Mouse (Mus musculus): ENCODE measurements around the gene Tmc3.
A peak's percentile ranks its signal among the peaks of the same experiment; 100 is the strongest.

The Tmc3 gene

DNA sequence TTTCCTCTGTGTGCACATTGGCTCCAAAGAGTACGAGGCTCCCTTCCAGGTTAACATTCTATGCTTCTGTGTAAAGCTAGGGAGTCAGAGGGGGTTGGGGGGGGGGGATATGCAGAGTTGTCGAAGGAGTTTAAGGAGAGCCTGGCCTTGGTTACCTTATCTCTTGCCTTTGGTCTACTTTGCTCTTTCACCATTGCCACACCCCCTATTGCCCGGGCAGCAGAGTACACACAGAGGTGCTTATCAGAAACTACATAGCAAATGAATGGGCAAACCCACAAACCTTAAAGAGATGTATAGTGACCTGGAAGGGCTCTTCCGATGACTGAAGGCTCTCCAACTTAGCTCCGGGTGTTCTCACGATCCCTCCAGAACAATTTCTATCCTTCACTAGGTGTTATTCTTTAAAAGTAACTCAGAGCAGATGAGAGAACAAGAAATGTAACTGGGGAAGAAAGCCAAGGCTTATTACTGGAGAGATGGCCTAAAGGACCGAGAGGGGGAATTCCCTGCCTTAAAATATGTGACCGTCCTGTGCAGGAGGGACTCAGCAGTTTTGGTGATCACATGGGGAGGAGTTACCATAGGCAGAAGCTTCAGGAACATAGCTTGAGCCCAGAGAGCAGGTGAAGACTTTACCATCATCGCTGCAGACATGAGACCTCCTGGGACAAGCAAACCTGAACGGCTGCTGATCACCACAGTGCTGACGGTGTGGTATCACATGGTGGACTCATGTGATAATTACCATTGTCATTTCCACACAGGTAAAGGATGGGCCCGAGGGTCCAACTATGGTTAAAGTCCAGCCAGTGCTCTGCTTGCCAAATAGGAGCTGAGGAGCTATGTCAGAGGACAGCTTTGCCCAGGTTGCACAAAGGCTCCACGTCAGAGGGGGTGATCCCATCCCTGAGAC lies 14.5 kb downstream of the Tmc3 start:
- peak in 1 of 2 experiments; percentile 45 for DNase-seq (ENCODE audit: low spot score in 2 of 2)

DNA sequence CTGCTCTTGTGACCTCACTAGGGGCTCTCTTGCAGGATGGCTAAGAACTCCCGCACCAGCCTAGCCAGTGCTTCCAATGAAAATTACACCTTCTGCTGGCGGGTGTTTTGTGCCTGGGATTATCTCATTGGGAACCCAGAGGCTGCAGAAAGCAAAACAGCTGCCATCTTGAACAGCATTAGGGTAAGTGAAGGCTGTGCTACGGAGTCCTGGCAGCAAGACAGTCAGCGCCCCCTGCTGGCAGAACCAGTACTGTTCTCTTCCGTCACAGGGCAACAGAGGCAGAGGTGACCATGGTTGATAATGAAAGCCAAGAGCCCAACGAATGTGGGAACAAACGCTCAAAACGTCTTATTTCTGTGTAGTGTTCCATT lies 15.2 kb downstream of the Tmc3 start:
- peak in 1 of 2 experiments; percentile 15 for DNase-seq (ENCODE audit: low spot score in 2 of 2)

DNA sequence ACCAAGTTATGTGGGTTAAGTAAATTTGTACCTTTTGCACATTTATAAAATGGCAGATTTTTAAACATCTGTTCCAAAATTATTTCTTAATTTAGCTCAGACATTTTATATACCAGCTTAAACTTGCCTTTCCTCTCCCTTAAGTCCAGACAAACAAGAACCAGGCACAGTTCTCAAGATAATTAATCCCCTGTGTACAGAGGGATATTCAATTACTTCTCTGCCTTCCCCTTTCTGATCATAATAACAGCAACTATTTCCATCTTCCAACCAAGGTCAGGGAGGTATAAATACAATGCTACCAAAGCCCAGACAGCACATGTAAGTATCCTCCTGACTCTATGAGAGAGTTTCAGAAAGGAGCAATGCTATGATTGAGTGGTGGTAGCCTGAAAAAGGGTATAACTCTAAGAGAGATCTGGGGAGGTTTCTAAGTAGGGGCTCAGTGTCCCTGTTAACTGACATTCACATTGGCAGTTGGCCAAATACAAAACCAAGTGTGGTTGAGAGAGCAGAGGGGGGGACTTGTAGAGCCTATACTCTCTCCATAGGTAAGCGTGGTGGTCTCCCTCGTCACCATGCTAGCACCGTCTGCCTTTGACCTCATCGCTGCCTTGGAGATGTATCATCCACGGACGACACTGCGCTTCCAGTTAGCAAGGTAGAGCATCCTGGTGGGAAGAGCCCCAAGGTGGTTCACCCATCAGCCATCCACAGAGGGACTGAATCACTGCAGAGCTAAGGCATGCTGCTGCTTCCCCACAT lies 19.6 kb downstream of the Tmc3 start:
- DNase-seq (ENCODE audit: low spot score in 2 of 2), result no peak

DNA sequence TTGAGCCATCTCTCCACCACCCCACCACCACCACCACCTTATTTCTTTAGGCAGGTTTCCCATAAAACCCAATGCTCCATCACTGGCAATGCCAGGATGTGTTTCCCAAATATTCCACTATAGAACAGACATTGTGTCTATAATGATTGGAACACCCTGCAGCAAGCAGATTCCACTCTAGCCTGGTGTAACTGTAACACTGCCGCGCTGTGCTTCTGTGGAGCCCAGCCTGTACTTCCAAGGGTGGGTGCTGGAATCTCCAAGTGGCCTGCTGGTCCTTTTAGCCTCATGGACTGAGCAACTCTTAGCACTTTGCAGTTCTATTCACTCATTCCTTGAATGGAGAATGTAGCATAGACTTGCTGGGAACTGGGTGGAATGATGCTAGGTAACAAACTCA lies 22.1 kb downstream of the Tmc3 start:
- DNase-seq (ENCODE audit: low spot score in 2 of 2), result no peak

DNA sequence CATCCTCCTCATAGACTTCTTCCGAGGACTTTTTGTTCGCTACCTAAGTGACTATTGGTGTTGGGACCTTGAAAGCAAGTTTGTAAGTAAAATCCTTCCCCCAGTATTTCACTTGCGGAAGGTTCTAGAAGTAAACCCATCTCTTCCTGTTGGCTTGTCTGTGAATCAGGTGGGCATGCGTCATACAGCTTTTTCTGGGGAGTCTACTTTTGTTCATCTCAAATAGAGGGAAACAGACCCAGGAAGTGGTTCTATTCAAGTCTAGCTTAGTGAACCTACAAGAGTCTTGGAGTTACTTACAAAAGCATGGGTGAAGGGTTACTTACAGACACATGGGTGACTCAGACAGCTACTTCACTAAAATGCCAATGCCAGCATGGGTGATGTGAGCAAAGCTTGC lies 25.2 kb downstream of the Tmc3 start:
- DNase-seq (ENCODE audit: low spot score in 2 of 2), result no peak

DNA sequence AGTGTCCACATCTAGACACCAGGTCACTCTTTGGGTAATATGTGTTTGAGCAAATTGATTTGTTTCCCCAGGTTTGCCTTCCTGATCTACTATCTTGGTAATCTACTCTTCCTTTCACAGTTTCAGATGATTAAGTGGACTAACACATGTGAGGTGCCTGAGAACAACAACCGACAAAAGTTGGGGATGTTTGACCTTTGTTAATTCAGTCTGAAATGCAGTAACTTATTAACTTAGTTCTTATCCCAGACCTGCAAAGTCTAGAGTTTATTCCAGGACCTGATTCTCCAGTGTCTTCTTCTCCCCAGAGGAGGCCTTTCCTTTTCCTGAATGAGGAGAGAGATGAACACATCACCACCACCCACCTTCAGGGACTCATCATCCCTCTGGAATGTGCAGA lies 27.2 kb downstream of the Tmc3 start:
- no peak for DNase-seq (ENCODE audit: low spot score in 2 of 2)

DNA sequence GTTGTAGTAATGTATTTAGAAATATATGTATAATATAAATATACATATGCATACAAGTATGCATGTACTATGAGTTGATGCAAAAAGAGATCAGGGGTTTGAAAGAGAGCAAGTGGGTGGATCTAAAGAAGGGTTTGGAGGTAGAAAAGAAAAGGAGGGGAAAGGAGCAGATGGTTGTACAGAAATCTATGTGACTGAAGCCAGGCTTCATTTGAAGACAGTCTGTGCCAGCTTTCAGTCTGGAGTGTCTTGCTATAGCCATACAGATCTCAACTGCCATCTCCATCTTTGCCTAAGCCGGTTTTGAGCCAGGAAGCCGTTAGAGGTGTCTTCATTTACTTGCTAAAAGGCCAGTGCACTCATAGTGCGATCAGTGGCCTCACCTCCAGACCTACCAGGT lies 30.5 kb downstream of the Tmc3 start:
- DNase-seq (ENCODE audit: low spot score in 2 of 2), result no peak

DNA sequence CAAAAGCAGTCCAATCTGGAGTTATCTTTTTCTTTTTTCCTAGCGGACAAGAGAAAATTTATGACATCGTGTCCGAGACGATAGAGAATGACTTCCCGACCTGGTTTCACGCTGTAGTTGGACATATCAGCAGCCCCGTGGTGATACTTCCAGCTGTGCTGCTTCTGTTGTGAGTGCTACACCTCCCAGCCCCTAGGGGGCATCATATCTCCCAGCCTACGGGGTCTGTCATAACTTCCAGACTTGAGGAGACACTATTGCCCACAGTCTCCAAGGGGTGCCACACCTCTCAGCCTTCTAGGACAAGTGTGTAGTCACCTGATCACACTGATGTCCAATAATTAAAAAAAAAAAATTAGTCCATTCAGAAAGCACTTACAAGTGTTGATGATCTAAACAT lies 31.1 kb downstream of the Tmc3 start:
- no peak for DNase-seq (ENCODE audit: low spot score in 2 of 2)

DNA sequence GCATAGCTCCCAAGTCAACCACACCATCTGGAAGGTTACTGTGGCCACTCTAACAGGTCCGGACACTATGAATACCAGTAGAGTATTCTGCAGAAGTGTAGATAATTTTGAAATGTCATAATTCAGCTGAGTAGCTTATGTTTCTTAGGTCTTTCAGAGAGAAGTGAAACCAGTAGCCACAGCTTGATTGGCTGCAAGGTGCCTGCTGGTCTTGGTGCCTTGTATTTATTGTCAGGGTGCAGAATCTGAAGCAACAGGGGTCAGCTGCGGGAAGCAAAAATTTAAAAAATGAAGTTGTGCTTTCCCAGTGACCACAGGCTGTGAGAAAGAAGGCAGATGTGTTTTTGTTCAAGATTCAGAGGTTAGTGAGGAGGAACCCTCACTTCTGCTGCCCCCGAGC lies 31.5 kb downstream of the Tmc3 start:
- no peak for DNase-seq (ENCODE audit: low spot score in 2 of 2)

DNA sequence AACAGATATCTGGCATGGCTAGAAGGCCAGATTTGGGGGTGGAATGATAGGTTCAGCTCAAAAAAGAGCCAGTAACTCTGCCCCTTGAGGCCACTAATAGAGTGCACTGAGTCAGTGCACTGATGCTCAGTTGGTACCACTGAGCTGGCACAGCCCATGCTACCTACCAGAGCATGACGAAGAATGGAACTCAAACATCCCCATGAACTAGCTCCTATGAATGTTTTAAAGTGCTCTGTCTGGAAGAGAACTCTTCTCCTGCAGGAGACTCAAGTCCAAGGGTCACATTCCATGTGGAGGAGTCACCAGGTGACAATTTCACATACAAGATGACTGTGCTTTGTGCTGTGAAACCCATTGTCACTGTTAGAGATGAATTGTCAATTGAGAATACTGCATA lies 34.0 kb downstream of the Tmc3 start:
- no peak for DNase-seq (ENCODE audit: low spot score in 2 of 2)

DNA sequence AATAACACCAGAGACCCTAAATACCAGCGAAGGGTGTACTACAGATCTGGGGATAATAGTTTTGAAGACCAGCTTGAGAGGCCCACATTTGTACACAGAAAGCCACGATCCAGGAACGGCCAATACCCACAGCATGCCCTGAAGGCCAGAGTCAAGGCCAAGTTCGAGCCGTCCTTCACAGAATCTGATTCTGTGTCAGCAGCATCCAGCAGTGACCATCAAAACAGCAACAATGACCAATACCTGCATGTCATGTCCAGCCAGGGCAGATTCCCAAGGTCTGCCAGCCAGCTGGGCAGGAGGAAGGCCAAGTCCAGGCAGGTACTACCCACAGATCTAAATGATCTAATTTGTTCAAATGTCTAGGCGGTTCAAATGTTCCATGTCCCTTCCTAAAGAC lies 37.9 kb downstream of the Tmc3 start:
- peak in 1 of 2 experiments; percentile 40 for DNase-seq (ENCODE audit: low spot score in 2 of 2)

DNA sequence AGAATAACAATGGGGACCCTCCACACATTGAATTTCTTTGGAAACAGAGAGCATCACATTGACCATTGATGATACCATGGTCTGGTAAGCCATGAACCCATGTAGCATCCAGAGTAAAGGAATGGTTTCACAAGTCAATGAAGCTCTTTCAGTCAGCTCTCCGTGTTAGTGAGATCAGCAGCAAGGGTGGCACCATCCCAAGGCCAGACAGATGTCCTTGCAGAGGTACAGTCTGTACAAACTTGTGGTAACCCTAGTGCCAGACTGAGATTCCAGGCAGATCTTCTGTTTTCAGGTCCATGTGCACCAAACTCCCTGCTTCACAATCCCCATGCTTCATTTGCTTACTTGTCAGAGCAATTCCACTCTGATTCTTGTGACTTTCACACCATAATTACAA lies 39.3 kb downstream of the Tmc3 start:
- no peak for DNase-seq (ENCODE audit: low spot score in 2 of 2)

DNA sequence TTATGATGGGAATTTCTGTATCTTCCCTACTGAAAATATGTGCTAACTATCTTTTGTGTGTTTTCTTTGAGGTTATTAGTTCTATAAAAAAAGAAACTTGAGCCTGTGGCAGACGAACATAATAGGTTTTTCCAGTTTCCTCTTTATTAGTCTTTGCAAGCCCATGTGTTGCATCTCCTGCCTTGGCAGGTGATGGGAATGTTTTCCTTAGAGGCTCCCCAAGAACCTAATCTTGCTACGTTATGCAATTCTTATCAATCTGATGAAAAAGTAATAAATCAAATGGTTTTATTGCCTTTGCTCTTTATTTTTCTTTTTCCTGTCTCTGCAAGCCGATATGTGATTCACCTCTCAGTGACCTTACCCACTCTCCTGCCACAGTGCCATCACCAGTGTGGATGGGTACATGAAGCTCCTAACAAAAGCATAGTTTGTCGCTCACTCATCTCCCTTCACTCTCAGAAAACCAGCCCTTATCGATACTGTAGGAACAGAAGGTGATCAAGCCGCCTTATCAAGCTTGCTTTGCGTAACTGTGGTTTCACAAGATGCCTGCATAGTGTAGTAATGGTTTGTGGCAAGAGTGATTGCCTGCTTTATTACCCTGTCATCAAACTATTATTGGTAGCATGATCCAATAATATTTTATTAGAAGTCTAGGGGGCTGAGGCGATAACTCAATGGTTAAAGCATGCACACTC lies 42.0 kb downstream of the Tmc3 start:
- peak in 1 of 2 experiments; percentile 45 for DNase-seq (ENCODE audit: low spot score in 2 of 2)

DNA sequence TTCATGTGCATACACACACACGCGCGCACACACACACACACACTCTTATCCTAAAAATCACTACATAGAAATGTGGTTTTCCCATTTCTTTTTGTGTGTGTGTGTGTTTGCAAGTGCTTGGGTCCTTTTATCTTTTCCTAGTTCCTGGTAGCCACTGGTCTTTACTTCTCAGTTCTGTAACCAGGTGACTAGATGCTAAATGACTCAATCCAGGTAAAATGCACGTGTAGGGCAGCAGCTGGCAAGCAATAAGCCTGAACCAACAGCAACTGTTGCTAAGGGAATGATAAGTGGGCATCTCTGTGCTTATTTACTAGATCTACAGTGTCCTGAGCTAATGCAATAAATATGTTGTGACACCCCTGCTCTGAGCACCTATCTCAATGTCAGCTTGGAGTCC lies 42.6 kb downstream of the Tmc3 start:
- no peak for DNase-seq (ENCODE audit: low spot score in 2 of 2)

DNA sequence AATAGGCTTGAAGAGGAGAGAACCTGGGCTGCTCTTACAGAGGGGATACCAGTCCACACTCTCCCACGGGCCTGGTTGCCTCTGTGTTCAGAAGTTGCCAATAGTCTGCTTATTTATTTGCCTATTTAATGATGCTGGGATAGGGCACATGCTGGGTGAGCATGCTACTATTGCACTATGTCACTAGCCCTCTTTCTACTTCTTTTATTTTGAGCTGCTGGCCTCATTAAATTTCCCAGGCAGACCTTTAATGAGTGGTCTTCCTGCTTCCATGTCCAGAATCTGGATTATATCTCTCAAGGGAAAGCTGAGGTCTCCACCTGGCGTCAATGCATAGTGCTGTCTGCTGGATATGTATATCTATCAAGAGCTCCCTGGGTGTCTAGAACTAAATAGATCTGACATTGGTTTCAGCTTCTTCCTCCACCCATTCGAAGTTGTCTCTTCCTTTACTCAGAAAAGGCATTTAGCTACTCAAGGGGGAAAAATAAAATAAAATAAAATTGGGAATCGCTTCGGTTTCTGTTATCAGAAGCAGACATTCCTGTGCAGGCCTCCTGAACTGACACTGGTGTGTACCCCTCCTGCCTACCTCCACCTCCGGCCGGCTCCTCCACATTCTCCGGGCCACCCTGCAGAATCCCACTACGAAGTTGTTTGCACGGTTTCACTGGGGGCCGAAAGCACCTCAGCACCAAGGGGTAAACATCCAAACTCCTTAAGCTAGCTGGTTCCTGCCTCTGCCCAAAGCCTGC lies 46.5 kb downstream of the Tmc3 start:
- no peak for DNase-seq (ENCODE audit: low spot score in 2 of 2)

DNA sequence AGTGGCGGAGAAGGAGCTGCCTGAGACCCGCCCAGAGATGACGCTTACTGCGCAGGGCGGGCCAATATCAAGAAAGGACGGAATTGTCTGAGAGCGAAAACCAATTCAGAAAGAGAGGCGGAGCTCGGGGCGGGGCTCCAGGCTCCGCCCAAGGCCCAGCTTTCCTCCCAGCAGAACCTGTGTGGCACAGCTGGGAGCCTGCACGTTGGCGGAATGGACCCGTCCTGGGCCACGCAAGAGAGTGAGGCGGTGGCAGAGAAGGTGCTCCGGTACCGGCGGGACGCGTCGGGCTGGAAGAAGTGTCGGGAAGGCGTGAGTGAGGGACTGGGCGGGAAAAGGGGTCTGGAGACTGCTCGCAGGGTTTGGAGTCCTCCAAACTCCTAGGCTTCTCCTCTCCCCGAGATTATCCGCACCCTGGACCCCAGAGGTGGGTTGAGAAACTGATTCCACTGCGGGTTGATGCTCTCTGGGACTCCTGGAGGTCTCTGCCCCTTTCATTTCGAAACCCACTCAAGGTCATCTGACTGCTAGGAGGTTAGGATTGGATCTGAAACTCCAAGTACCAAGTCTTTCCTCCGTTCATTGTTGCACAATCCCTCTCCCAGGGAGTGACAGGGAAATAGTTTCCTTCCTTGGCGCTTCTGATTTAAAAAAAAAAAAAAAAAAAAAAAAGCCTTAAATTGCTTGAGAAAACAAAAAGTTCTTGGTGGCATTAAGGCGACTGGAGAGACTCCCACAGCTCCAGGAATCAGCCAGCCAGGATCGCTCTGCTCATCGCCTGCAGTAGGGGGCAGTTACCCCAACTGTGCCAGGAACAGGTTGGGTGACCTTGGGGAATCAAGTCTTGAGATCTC lies 47.3 kb downstream of the Tmc3 start, which contains the start of gene Stard5:
Stard5 (plus strand) TSS at position 132 of the 854 bp plus-strand sequence.
- DNase-seq (ENCODE audit: low spot score in 2 of 2), result peak; percentile 90 to 94

DNA sequence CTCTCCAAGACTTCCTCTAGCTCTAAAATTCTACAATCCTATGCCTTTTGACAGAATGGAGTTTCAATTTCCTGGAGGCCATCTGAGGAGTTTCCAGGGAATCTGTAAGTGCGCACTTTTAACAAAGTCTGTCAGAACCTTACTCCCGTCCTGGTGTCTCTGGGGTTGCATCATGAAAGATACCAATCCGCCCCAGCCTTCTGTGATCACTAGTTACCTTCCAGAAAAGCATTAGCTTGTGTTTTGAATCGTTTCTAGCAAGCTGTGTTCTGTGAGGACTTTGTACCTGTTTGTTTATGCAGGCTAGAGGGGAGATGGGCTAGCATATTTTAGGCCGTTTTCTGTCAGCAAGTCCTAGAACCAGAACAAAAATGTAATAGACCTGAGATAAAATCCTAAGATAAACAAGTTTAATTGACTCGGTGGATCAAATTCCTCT lies 48.0 kb downstream of the Tmc3 start:
- DNase-seq (ENCODE audit: low spot score in 2 of 2), result no peak

DNA sequence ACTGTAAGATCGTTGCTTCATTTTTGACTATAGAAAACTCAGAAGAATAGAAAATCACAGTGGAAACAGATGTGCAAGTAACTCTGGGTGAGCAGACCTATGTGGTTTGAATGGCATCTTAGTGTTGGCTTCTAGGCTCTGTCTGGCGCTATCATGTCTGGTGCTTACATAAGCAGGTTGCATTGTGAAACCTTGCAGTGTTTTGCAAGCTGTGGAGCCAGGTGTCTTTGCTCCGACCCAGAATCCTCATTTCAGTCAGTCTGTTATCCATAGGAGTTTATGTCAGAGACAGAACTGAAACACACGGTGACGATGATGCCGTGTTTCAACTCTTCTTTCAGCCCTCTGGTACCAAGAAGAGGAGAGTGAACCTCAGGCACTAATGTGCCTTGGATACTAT lies 49.1 kb downstream of the Tmc3 start:
- DNase-seq (ENCODE audit: low spot score in 2 of 2), result no peak

DNA sequence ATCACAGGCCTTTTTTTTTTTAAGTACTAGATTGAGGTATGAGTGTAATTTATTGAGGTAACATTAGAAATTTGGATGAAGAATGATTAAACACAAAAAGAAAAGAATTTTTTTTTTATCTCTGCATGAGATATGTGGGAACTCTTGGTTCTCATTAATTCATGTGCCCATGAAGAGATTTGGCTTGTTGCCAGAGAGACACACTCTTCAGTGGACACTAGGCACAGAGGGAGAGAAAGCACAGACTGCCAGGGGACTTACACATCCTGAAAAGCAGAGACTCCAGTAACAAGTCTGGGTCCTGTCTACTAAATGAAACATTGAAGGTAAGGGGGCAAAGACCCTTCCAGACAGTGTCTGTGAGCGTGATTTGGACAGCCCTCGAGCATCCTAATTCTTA lies 51.0 kb downstream of the Tmc3 start:
- no peak for DNase-seq (ENCODE audit: low spot score in 2 of 2)

DNA sequence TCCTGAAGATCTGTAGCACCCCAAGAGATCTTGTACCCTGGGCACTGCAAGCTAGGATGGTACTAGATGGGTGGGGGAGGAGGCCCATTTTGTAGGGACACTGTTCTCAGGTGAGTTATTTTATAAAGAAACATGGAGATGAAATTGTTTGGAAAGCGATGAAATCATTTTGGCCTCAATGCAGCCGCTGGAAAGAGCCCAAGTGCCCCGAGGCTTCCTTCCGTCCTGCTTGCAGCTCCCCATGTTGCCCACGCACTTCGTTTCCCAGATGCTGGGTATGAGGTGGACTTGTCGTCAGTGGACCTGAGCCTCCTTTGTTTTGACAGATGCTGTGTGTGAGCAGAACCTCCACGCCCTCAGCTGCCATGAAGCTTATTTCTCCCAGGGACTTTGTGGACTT lies 51.7 kb downstream of the Tmc3 start:
- no peak for DNase-seq (ENCODE audit: low spot score in 2 of 2)
